Mouse (Mus musculus) myocyte (in vitro differentiated cells): ENCODE measurements around the gene Prkca. TPM values are rescaled to one million over a fixed set of nuclear protein-coding genes. Genes with fewer than 3 reads are reported as not detected.

Experiments
- H3K27me3 ChIP-seq: one replicate; pipeline ENCODE4 v1.6.1; 2011; ENCODE audit not compliant: control insufficient read depth, insufficient read depth, insufficient read length
- H3K36me3 ChIP-seq: one replicate; pipeline ENCODE4 v1.6.1; 2011; ENCODE audit not compliant: control insufficient read depth, insufficient read depth
- H3K4me2 ChIP-seq: one replicate; pipeline ENCODE4 v1.6.1; 2011; ENCODE audit warnings: low read depth, control low read depth
- H3K4me3 ChIP-seq: one replicate; pipeline ENCODE4 v1.5.1; 2011; ENCODE audit warnings: mild to moderate bottlenecking, control low read depth, moderate library complexity
- H3K79me2 ChIP-seq: one replicate; pipeline ENCODE4 v1.6.1; 2011; ENCODE audit not compliant: control insufficient read depth, insufficient read depth
- H3ac ChIP-seq: one replicate; pipeline ENCODE4 v1.6.1; 2011; ENCODE audit not compliant: control insufficient read depth, insufficient read length
- CEBPB ChIP-seq: IDR thresholded peaks from 2 replicates; pipeline ENCODE4 v1.6.1; 2011; ENCODE audit warnings: mild to moderate bottlenecking, moderate library complexity; ENCODE audit not compliant: poor library complexity, insufficient read depth, severe bottlenecking
- E2F4 ChIP-seq: IDR thresholded peaks from one replicate; pipeline ENCODE4 v1.6.1; 2011; ENCODE audit warnings: mild to moderate bottlenecking, control low read depth, moderate library complexity; ENCODE audit not compliant: insufficient read depth
- MAX ChIP-seq: IDR thresholded peaks from one replicate; pipeline ENCODE4 v1.6.1; 2011; ENCODE audit warnings: low read depth, mild to moderate bottlenecking, control low read depth
- MYOD1 ChIP-seq, 3 experiments: IDR thresholded peaks; one replicate each; pipeline ENCODE4 v1.6.1; 2011; ENCODE audit warnings: control low read depth in 2 of 3, low read depth in 2 of 3, mild to moderate bottlenecking in 2 of 3, moderate library complexity in 1 of 3; ENCODE audit not compliant: insufficient read length in 2 of 3, control insufficient read depth in 1 of 3
- MYOG ChIP-seq, 3 experiments: IDR thresholded peaks; one replicate each; pipeline ENCODE4 v1.6.1; 2011; ENCODE audit warnings: control low read depth in 2 of 3, low read depth in 2 of 3, mild to moderate bottlenecking in 2 of 3; ENCODE audit not compliant: insufficient read length in 2 of 3, control insufficient read depth in 1 of 3, insufficient read depth in 1 of 3
- POLR2A ChIP-seq: IDR thresholded peaks from one replicate; pipeline ENCODE4 v1.6.1; 2011; ENCODE audit warnings: low read depth, mild to moderate bottlenecking, control low read depth, moderate library complexity; ENCODE audit not compliant: insufficient read length
- POLR2AphosphoS2 ChIP-seq: IDR thresholded peaks from one replicate; pipeline ENCODE4 v1.6.1; 2011; ENCODE audit warnings: low read depth, control low read depth; ENCODE audit not compliant: insufficient read length
- REST ChIP-seq: IDR thresholded peaks from one replicate; pipeline ENCODE4 v1.6.1; 2011; ENCODE audit warnings: mild to moderate bottlenecking, control low read depth, moderate library complexity; ENCODE audit not compliant: insufficient read depth, insufficient read length
- SRF ChIP-seq: IDR thresholded peaks from one replicate; pipeline ENCODE4 v1.6.1; 2011; ENCODE audit warnings: low read depth; ENCODE audit not compliant: control insufficient read depth, insufficient read length
- TCF12 ChIP-seq: IDR thresholded peaks from one replicate; pipeline ENCODE4 v1.6.1; 2011; ENCODE audit warnings: mild to moderate bottlenecking, control low read depth; ENCODE audit not compliant: poor library complexity, insufficient read depth, severe bottlenecking
- TCF3 ChIP-seq: IDR thresholded peaks from one replicate; pipeline ENCODE4 v1.6.1; 2011; ENCODE audit warnings: low read depth, control low read depth; ENCODE audit not compliant: insufficient read length
- USF1 ChIP-seq: IDR thresholded peaks from one replicate; pipeline ENCODE4 v1.6.1; 2011; ENCODE audit warnings: low read depth, mild to moderate bottlenecking, control low read depth, moderate library complexity
- polyA plus RNA-seq: library from polyadenylated mRNA; unstranded; fragments of >200 nt; fragmentation: generic; extraction: Trizol; gene quantifications from one replicate; pipeline ENCODE4 v1.2.1, GENCODE M21; 2012; ENCODE audit warnings: missing spikeins

Prkca gene
- polyA plus RNA-seq: 15.3 TPM

GRCm38 (mm10) chr11:108343789-108344462 is at the start of gene Prkca:
TSS of gene Prkca (minus strand) at chr11:108343928.
- H3K4me2 ChIP-seq: peak within 1 kb of the TSS; percentile 90
- peaks cover 26% of the 10 kb centered on the region for H3K79me2 ChIP-seq

GRCm38 (mm10) chr11:108385666-108386024 is 41.9 kb upstream of the Prkca start:
- H3K4me2 ChIP-seq: no peak overlapping the region
- H3ac ChIP-seq: no peak overlapping the region
- no peak overlapping the region for H3K4me3 ChIP-seq
- TF ChIP-seq E2F4 (no peak), USF1 (no peak), CEBPB (no peak), TCF3 (no peak), MYOG (IDR thresholded peaks at IDR 0.05; ENCODE audit: control insufficient read depth in 1 of 3, insufficient read depth in 1 of 3, insufficient read length in 2 of 3, low read depth in 2 of 3) (no peak), MYOD1 (IDR thresholded peaks at IDR 0.05; ENCODE audit: control insufficient read depth in 1 of 3, insufficient read length in 2 of 3, low read depth in 2 of 3) (no peak), TCF12 (no peak), SRF (no peak), POLR2AphosphoS2 (no peak), MAX (no peak), REST (no peak), POLR2A (no peak)
- no peaks in the 10 kb centered on the region for H3K79me2 ChIP-seq
- H3K36me3 ChIP-seq: no peaks in the 10 kb centered on the region
- no peaks in the 10 kb centered on the region for H3K27me3 ChIP-seq

More at GRCm38 (mm10) chr11:108343789-108344462, at the start of gene Prkca:
- peak within 1 kb of the TSS; percentile 91 for H3K4me3 ChIP-seq
- peaks cover 7% of the 10 kb centered on the region for H3K36me3 ChIP-seq
- no peaks in the 10 kb centered on the region for H3K27me3 ChIP-seq
- peak within 1 kb of the TSS; percentile 63 for H3ac ChIP-seq
- TF ChIP-seq POLR2AphosphoS2 (peak; percentile 68), TCF12 (no peak), MYOD1 (IDR thresholded peaks at IDR 0.05; ENCODE audit: control insufficient read depth in 1 of 3, insufficient read length in 2 of 3, low read depth in 2 of 3) (peak in 1 of 3 experiments; percentile 12), POLR2A (peak; percentile 76)

DNA sequence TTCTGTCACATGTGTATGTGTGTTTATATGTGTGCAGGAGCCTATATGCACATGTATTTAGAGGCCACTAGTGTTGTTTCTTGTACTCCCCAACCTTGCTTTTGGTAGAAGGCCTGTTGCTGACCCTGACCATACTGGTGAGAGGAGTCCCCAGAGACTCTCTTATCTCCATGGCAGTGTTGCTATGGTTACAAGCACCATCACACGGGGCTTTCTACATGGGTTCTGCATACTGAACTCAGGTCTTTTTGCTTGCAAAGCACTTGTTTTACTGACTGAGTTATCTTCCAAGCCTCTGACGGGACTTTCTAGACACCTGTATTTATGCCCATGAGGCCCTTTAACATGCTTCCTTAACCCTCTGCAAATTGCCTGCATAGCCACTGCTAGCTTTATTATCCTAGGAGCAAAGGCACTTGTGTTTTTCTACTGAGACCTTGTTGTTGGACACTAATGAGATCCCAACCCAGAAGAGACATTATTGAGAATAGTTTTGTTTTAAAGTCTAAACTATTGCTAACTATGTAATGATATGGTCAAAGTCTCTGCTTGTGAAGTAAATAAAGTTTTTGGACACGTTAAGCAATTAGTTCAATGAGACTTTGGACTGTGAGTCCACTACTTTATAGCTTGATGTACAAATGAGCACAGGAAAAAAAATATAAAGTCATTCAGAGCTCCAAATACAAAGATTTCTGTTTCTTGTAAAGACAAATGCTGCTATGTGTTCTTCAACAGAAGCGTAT is 41.4 kb upstream of the Prkca start:
- Histone ChIP-seq H3K79me2 (no peaks in the 10 kb centered on the region), H3K4me2 (no peak overlapping the region), H3K27me3 (no peaks in the 10 kb centered on the region), H3ac (no peak overlapping the region), H3K36me3 (no peaks in the 10 kb centered on the region), H3K4me3 (no peak overlapping the region)
- no peak for TF ChIP-seq MYOD1 (IDR thresholded peaks at IDR 0.05; ENCODE audit: control insufficient read depth in 1 of 3, insufficient read length in 2 of 3, low read depth in 2 of 3)
- no peak for TF ChIP-seq POLR2AphosphoS2
- TF ChIP-seq MYOG (IDR thresholded peaks at IDR 0.05; ENCODE audit: control insufficient read depth in 1 of 3, insufficient read depth in 1 of 3, insufficient read length in 2 of 3, low read depth in 2 of 3): no peak
- no peak for TF ChIP-seq TCF12
- no peak for TF ChIP-seq REST
- TF ChIP-seq SRF: no peak
- no peak for TF ChIP-seq USF1
- TF ChIP-seq CEBPB: no peak
- TF ChIP-seq TCF3: no peak
- no peak for TF ChIP-seq POLR2A
- TF ChIP-seq MAX: no peak

DNA sequence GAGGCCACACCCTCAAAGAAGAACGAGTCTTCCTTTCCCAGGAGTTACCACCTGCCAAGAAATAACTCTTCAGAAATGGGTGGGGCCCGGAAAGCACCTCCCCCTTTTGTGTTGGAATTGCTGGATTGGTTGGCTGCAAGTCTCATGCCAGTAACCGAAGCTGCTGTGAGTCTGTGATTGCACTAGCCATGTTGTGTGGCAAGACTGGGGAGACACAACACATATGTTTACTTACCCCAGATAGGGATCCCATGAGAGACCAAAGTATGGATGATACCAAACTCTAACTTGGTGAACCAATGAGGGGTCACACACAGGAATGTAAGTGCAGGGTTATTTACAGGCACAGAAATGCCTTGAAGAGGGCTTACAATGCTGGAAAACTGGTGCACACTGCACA is 38.9 kb upstream of the Prkca start:
- H3ac ChIP-seq: no peak overlapping the region
- H3K4me3 ChIP-seq: no peak overlapping the region
- TF ChIP-seq REST (no peak), MYOD1 (IDR thresholded peaks at IDR 0.05; ENCODE audit: control insufficient read depth in 1 of 3, insufficient read length in 2 of 3, low read depth in 2 of 3) (no peak), POLR2AphosphoS2 (no peak), TCF12 (no peak), TCF3 (no peak), MAX (no peak), CEBPB (no peak), SRF (no peak), E2F4 (no peak), POLR2A (no peak), MYOG (IDR thresholded peaks at IDR 0.05; ENCODE audit: control insufficient read depth in 1 of 3, insufficient read depth in 1 of 3, insufficient read length in 2 of 3, low read depth in 2 of 3) (no peak), USF1 (no peak)
- H3K27me3 ChIP-seq: no peaks in the 10 kb centered on the region
- no peaks in the 10 kb centered on the region for H3K79me2 ChIP-seq
- no peak overlapping the region for H3K4me2 ChIP-seq
- H3K36me3 ChIP-seq: no peaks in the 10 kb centered on the region
